Mouse (Mus musculus): ENCODE results near the gene Nav1. TPM values are rescaled to one million over a fixed set of nuclear protein-coding genes. Genes with fewer than 3 reads are reported as not detected.
"Not testable (repeated sequence)": the region's sequence is repeated elsewhere in the genome, so short reads cannot be mapped to it uniquely, and the experiment has no call there.

The Nav1 gene
- total and polyA plus RNA-seq, 2 experiments from 2014 or later: 46.5 to 99.1 TPM

GRCm38 (mm10) chr1:135490931-135491666, 116.0 kb downstream of the Nav1 start:
- WGBS: 62% methylated on average over 10 of the region's 10 CpGs
- Histone ChIP-seq H3K27ac (ENCODE audit: low read depth, low read length) (peak overlapping the region; percentile 12; the same call in 1 of the 2 replicates), H3K4me2 (ENCODE audit: low read depth, low read length, poor library complexity, severe bottlenecking) (no peak overlapping the region), H3K4me3 (ENCODE audit: low read depth, low read length) (no peak overlapping the region), H3K9ac (replicated peaks; ENCODE audit: low read length, poor library complexity, severe bottlenecking) (no peak overlapping the region), H3K9me3 (ENCODE audit: low read length) (no peaks in the 10 kb centered on the region), H3K27me3 (ENCODE audit: insufficient read depth, low read length) (no peaks in the 10 kb centered on the region), H3K36me3 (ENCODE audit: insufficient read depth, low read length) (no peaks in the 10 kb centered on the region), H3K4me1 (ENCODE audit: insufficient read depth, low read length) (peaks cover 11% of the 10 kb centered on the region; the same call in 1 of the 2 replicates)
- DNase-seq (ENCODE audit: low spot score): no peak
- TF ChIP-seq CTCF (IDR thresholded peaks at IDR 0.05): no peak
- no peak for ATAC-seq (ENCODE audit: low FRiP score)

DNA sequence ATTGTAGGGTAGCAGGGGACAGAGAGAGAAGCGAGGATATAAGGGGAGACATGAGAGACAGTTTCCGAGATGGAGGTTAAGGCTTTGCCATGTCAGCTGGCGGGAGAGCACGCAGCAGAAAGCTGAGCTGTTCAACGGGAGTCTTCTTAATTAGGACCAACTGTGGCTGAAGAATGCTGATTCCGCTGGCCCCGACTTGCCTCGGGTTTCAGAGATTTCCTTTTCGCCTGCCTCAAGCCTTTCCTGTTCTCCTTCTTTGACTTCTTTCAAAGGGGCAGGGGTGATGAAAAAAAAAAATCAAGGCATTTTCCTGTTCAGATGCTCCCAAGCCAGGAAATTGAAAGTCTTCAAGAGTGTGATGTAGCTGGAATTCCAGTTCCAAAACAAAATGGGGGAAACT, 118.2 kb downstream of the Nav1 start:
- Histone ChIP-seq H3K4me2 (ENCODE audit: low read depth, low read length, poor library complexity, severe bottlenecking) (no peak overlapping the region), H3K4me1 (ENCODE audit: insufficient read depth, low read length) (peaks cover 11% of the 10 kb centered on the region; the same call in 1 of the 2 replicates), H3K4me3 (ENCODE audit: low read depth, low read length) (no peak overlapping the region), H3K27ac (ENCODE audit: low read depth, low read length) (no peak overlapping the region), H3K9ac (replicated peaks; ENCODE audit: low read length, poor library complexity, severe bottlenecking) (no peak overlapping the region), H3K36me3 (ENCODE audit: insufficient read depth, low read length) (no peaks in the 10 kb centered on the region), H3K27me3 (ENCODE audit: insufficient read depth, low read length) (no peaks in the 10 kb centered on the region), H3K9me3 (ENCODE audit: low read length) (no peaks in the 10 kb centered on the region)
- ATAC-seq (ENCODE audit: low FRiP score) (no peak), DNase-seq (ENCODE audit: low spot score) (no peak)
- WGBS: 70% methylated on average over 9 of the region's 9 CpGs
- no peak for TF ChIP-seq CTCF (IDR thresholded peaks at IDR 0.05)

GRCm38 (mm10) chr1:135485179-135485578, 121.9 kb downstream of the Nav1 start:
- H3K27ac ChIP-seq (ENCODE audit: low read depth, low read length): no peak overlapping the region
- DNase-seq (ENCODE audit: low spot score) (no peak), ATAC-seq (ENCODE audit: low FRiP score) (no peak)
- 82% methylated on average over 7 of the region's 7 CpGs for WGBS
- H3K9ac ChIP-seq (replicated peaks; ENCODE audit: low read length, poor library complexity, severe bottlenecking): no peak overlapping the region
- no peaks in the 10 kb centered on the region for H3K36me3 ChIP-seq (ENCODE audit: insufficient read depth, low read length)
- TF ChIP-seq CTCF (IDR thresholded peaks at IDR 0.05): no peak
- H3K4me3 ChIP-seq (ENCODE audit: low read depth, low read length): no peak overlapping the region
- no peaks in the 10 kb centered on the region for H3K27me3 ChIP-seq (ENCODE audit: insufficient read depth, low read length)
- H3K9me3 ChIP-seq (ENCODE audit: low read length): no peaks in the 10 kb centered on the region
- H3K4me1 ChIP-seq (ENCODE audit: insufficient read depth, low read length): no peaks in the 10 kb centered on the region
- H3K4me2 ChIP-seq (ENCODE audit: low read depth, low read length, poor library complexity, severe bottlenecking): no peak overlapping the region

- H3K9ac ChIP-seq (replicated peaks; ENCODE audit: low read length, poor library complexity, severe bottlenecking); ATAC-seq (ENCODE audit: low FRiP score); H3K36me3 ChIP-seq (ENCODE audit: insufficient read depth, low read length); H3K27me3 ChIP-seq (ENCODE audit: insufficient read depth, low read length); H3K4me1 ChIP-seq (ENCODE audit: insufficient read depth, low read length); H3K9me3 ChIP-seq (ENCODE audit: low read length); H3K27ac ChIP-seq (ENCODE audit: low read depth, low read length); DNase-seq (ENCODE audit: low spot score); H3K4me3 ChIP-seq (ENCODE audit: low read depth, low read length); H3K4me2 ChIP-seq (ENCODE audit: low read depth, low read length, poor library complexity, severe bottlenecking): not testable (repeated sequence)
- 70% methylated on average over 8 of the region's 9 CpGs for WGBS
Observed at GRCm38 (mm10) chr1:135484503-135485051, 122.5 kb downstream of the Nav1 start.

- H3K4me1 ChIP-seq (ENCODE audit: insufficient read depth, low read length): no peaks in the 10 kb centered on the region
- 93% methylated on average over 6 of the region's 6 CpGs for WGBS
Observed at GRCm38 (mm10) chr1:135483971-135484370, 123.1 kb downstream of the Nav1 start.

DNA sequence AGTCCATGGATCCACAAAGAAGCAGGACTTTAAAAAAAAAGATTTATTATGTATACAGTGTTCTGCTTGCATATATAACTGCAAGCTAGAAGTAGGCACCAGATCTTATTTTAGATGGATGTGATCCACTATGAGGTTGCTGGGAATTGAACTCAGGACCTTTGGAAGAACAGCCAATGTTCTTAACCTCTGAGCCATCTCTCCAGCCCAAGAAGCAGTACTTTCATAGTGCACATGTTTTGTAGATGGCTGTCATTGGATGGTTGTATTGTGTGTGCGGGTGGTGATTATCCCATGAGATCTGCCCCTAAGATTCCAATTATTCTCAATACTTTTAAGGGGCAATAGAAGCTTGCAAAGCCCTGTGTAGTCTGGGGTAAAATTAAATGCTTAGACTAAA, 124.4 kb downstream of the Nav1 start:
- Histone ChIP-seq H3K4me3 (ENCODE audit: low read depth, low read length) (no peak overlapping the region), H3K9me3 (ENCODE audit: low read length) (no peaks in the 10 kb centered on the region), H3K27ac (ENCODE audit: low read depth, low read length) (no peak overlapping the region), H3K36me3 (ENCODE audit: insufficient read depth, low read length) (no peaks in the 10 kb centered on the region), H3K9ac (replicated peaks; ENCODE audit: low read length, poor library complexity, severe bottlenecking) (no peak overlapping the region), H3K4me1 (ENCODE audit: insufficient read depth, low read length) (no peaks in the 10 kb centered on the region), H3K27me3 (ENCODE audit: insufficient read depth, low read length) (no peaks in the 10 kb centered on the region), H3K4me2 (ENCODE audit: low read depth, low read length, poor library complexity, severe bottlenecking) (no peak overlapping the region)
- WGBS: 98% methylated on average over 1 of the region's 1 CpGs
- no peak for TF ChIP-seq CTCF (IDR thresholded peaks at IDR 0.05)
- ATAC-seq (ENCODE audit: low FRiP score): no peak
- DNase-seq (ENCODE audit: low spot score): no peak

More at GRCm38 (mm10) chr1:135483971-135484370, 123.1 kb downstream of the Nav1 start:
- H3K4me2 ChIP-seq (ENCODE audit: low read depth, low read length, poor library complexity, severe bottlenecking): no peak overlapping the region
- no peaks in the 10 kb centered on the region for H3K9me3 ChIP-seq (ENCODE audit: low read length)
- ATAC-seq (ENCODE audit: low FRiP score) (no peak), DNase-seq (ENCODE audit: low spot score) (no peak)
- no peaks in the 10 kb centered on the region for H3K36me3 ChIP-seq (ENCODE audit: insufficient read depth, low read length)
- no peak overlapping the region for H3K27ac ChIP-seq (ENCODE audit: low read depth, low read length)
- H3K4me3 ChIP-seq (ENCODE audit: low read depth, low read length): no peak overlapping the region
- H3K9ac ChIP-seq (replicated peaks; ENCODE audit: low read length, poor library complexity, severe bottlenecking): no peak overlapping the region
- TF ChIP-seq CTCF (IDR thresholded peaks at IDR 0.05): no peak
- H3K27me3 ChIP-seq (ENCODE audit: insufficient read depth, low read length): no peaks in the 10 kb centered on the region

All from midbrain, postnatal 0 days (tissue).